In the genomic region with DNA sequence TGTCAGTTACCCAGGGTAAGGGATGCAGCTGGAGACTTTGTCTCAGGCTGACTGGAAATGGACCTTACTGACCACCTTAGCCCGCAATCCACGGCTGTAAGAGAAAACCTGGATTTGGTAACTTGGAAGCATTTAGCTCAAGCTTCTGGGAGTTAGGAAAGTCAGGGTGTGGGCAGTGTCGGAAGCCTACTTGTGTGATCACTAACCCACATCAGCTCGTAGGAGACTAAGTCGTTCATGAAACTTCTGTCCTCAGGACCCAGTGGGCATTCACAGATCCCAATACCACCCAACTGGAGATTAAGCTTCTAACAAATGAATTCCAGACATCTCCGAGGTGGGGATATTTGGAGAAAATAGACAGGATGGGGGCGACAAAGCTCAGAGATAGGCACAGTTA, we compare ENCODE assay signal across 21 mouse cellular contexts. TPM values are rescaled to one million over a fixed set of nuclear protein-coding genes. Genes with fewer than 3 reads are reported as not detected.
DNase-seq lines count a peak whose midpoint lies in the region; TF ChIP-seq lines count a peak whose summit lies in the region.
"Had no signal": no experiment of that assay in that cellular context is flagged by ENCODE, and none has a peak within 500 bp of the region (broad histone marks: within the 10 kb centered on the region; RNA-seq: fewer than 3 reads in every experiment).

No protein-coding gene starts in this region.

- peaks cover 9% of the 10 kb centered on the region; the same call in 1 of the 2 replicates for H3K79me2 ChIP-seq in liver, adult 2 months (ENCODE audit: control insufficient read depth, insufficient read depth, low read length)

- peaks cover 49% of the 10 kb centered on the region for H3K4me1 ChIP-seq in kidney, adult 2 months (ENCODE audit: control insufficient read depth, insufficient read depth, low read length)
- H3K4me1 ChIP-seq in liver, adult 2 months (ENCODE audit: control insufficient read depth, insufficient read depth, low read length): peaks cover 17% of the 10 kb centered on the region

- no peaks in the 10 kb centered on the region for H3K27me3 ChIP-seq in kidney, adult 2 months (replicated peaks; ENCODE audit: control insufficient read depth, insufficient read depth, low read length)
- no peaks in the 10 kb centered on the region for H3K27me3 ChIP-seq in liver, adult 2 months (ENCODE audit: control insufficient read depth, insufficient read depth, low read length)
- H3K27me3 ChIP-seq: embryonic facial prominence, embryonic 13.5 days; embryonic facial prominence, embryonic 15.5 days; forebrain, embryonic 12.5 days had no signal

- no peaks in the 10 kb centered on the region for H3K36me3 ChIP-seq in kidney, adult 2 months (ENCODE audit: control insufficient read depth, insufficient read depth, low read length)
- no peaks in the 10 kb centered on the region for H3K36me3 ChIP-seq in liver, adult 2 months (ENCODE audit: control insufficient read depth, insufficient read depth, low read length)
- H3K36me3 ChIP-seq: embryonic facial prominence, embryonic 13.5 days; embryonic facial prominence, embryonic 15.5 days; forebrain, embryonic 10.5 days; forebrain, embryonic 12.5 days had no signal

- WGBS in kidney, adult 2 months: 71% methylated on average over 7 of the region's 7 CpGs
- WGBS in liver, adult 2 months: 27% methylated on average over 7 of the region's 7 CpGs

- intact Hi-C loops in gastrocnemius, adult 2 months (cut with DNase I): no loop called here

- no peak for TF ChIP-seq CTCF in gastrocnemius, adult 2 months (IDR thresholded peaks at IDR 0.05)
- TF ChIP-seq CTCF in kidney, adult 2 months (conservative IDR thresholded peaks at IDR 0.05; ENCODE audit: insufficient read depth, insufficient read length, low read depth, low read length): no peak
- no peak for TF ChIP-seq CTCF in liver, adult 2 months (IDR thresholded peaks at IDR 0.05; ENCODE audit: low read depth, low read length)

- TF ChIP-seq POLR2A in kidney, adult 2 months (IDR thresholded peaks at IDR 0.05; ENCODE audit: low read depth, low read length): no peak
- no peak for TF ChIP-seq POLR2A in liver, adult 2 months (IDR thresholded peaks at IDR 0.05; ENCODE audit: extremely low read depth, insufficient read depth, low read length)

- H3K9ac ChIP-seq in liver, adult 2 months (ENCODE audit: low read depth, low read length): peak overlapping the region; percentile 70
- H3K9ac ChIP-seq: embryonic facial prominence, embryonic 13.5 days; embryonic facial prominence, embryonic 15.5 days; forebrain, embryonic 12.5 days had no signal

- no peak overlapping the region for H3K4me3 ChIP-seq in gastrocnemius, adult 2 months
- no peak overlapping the region for H3K4me3 ChIP-seq in kidney, adult 2 months (ENCODE audit: insufficient read depth, low read depth, low read length)
- peak overlapping the region; percentile 54 for H3K4me3 ChIP-seq in liver, adult 2 months (ENCODE audit: insufficient read depth, low read depth, low read length)
- H3K4me3 ChIP-seq: embryonic facial prominence, embryonic 13.5 days; embryonic facial prominence, embryonic 15.5 days; erythroblast, embryonic 14.5 days; forebrain, embryonic 10.5 days; forebrain, embryonic 12.5 days had no signal

- no peak for DNase-seq in gastrocnemius, adult 2 months
- DNase-seq in gastrocnemius, adult 18-20 months (ENCODE audit: low spot score): no peak
- DNase-seq in kidney, adult 2 months: no peak
- DNase-seq in kidney, adult 8-10 months: no peak
- DNase-seq in liver, adult 2 months (ENCODE audit: extremely low read depth, low read depth, low spot score): peak; percentile 51
- DNase-seq in liver: no peak
- DNase-seq: adrenal gland, adult 2 months; adrenal gland, postnatal 10 days; adrenal gland, postnatal 25 days; cerebellum, adult 11 months; cerebellum, adult 18-20 months; cerebellum, adult 8-10 months; cerebellum, adult 9-11 months; cerebellum, postnatal 14 days; cerebellum, postnatal 36 days; embryo, embryonic 11 days had no signal

- H3K27ac ChIP-seq in gastrocnemius, adult 2 months: peak overlapping the region; percentile 93
- H3K27ac ChIP-seq in kidney, adult 2 months (ENCODE audit: insufficient read depth, low read depth, low read length): peak overlapping the region; percentile 30
- H3K27ac ChIP-seq in liver, adult 2 months (replicated peaks; ENCODE audit: insufficient read depth, low read depth, low read length): peak overlapping the region; percentile 98
- H3K27ac ChIP-seq: embryonic facial prominence, embryonic 13.5 days; embryonic facial prominence, embryonic 15.5 days; forebrain, embryonic 10.5 days; forebrain, embryonic 12.5 days had no signal

RNA-seq across cellular contexts. Expression of gene Zfp622, which starts 49.8 kb away (rescaled TPM):
- 10 to 100 TPM; 22.6 to 25.5 TPM for total RNA-seq in gastrocnemius, adult 2 months (2021)
- 10 to 100 TPM; 24.0 to 24.5 TPM for total RNA-seq in gastrocnemius, adult 18-20 months (2021)
- 12.4 and 14.9 TPM in 2 replicates for polyA plus RNA-seq in kidney, adult 2 months (2012; rRNA removed)
- total RNA-seq in liver, adult 2 months (2014; rRNA removed): 15.4 and 16.4 TPM in 2 replicates
- 12.2 and 12.8 TPM in 2 replicates for polyA plus RNA-seq in liver, adult 2 months (2012; rRNA removed)

Comparison
In these comparisons a context has a peak if more than half of its experiments do, and no peak if none do; other contexts are left out.
1. H3K27ac ChIP-seq: peak in every context shown above with its lines; median percentile 98 in liver, adult 2 months; 93 in gastrocnemius, adult 2 months; 30 in kidney, adult 2 months.